Mouse (Mus musculus) adrenal gland, adult 8-10 months (tissue): ENCODE measurements around the gene Gm4187. TPM values are rescaled to one million over a fixed set of nuclear protein-coding genes. Genes with fewer than 3 reads are reported as not detected.
"Not testable (repeated sequence)": the region's sequence is repeated elsewhere in the genome, so short reads cannot be mapped to it uniquely, and the experiment has no call there.

ENCODE experiments used
- DNase-seq: peaks from one replicate; pipeline ENCODE4 v3.0.0; 2022
- total RNA-seq, 4 experiments: library from RNA; stranded (reverse); gene quantifications; 2 replicates each; pipeline ENCODE4 v1.2.4; 2022

Gene Gm4187
- total RNA-seq = not detected

DNA sequence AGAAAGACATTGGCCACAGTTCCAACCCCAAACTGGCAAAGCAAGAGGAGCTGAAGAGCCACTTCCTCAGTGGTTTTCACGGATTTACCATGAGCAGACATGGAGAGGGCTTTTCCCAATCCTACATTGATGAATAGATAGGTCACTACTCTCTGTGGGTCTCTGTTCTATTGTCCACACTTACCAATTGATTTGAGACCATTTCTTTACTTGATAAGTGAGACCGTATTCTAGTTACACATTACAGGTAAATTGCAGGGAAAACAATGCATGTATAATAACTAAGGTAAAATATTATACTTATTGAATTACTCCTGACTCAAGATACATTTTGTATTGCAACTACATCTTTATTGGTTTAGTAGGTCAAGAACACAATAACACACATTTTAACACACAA lies at the start of gene Gm4187:
TSS of gene Gm4187 (minus strand) at position 101 of the 400 bp plus-strand sequence.
- not testable (repeated sequence) for DNase-seq

- not testable (repeated sequence) for DNase-seq
Measured at GRCm38 (mm10) chr7:22370939-22371338, 41.4 kb upstream of the Gm4187 start, which contains the start of gene Gm8660. Gene Gm8660 (minus strand): TSS chr7:22371039.

Other genes with a start within 250 kb of the Gm4187 start
- not detected for gene Gm16451, start 211.5 kb downstream of the Gm4187 start, total RNA-seq
- not detected for gene Gm10666, start 195.0 kb downstream of the Gm4187 start, total RNA-seq
- gene Vmn1r142, start 165.7 kb downstream of the Gm4187 start, total RNA-seq = not detected
- gene Vmn1r143, start 140.3 kb downstream of the Gm4187 start, total RNA-seq = not detected
- gene Gm8653, start 128.5 kb downstream of the Gm4187 start, total RNA-seq = not detected
- not detected for gene Gm8453, start 100.2 kb downstream of the Gm4187 start, total RNA-seq
- not detected for gene Gm8660, start 41.3 kb upstream of the Gm4187 start, total RNA-seq
- gene Vmn1r148, start 83.9 kb upstream of the Gm4187 start, total RNA-seq = not detected
- not detected for gene Vmn1r149, start 108.5 kb upstream of the Gm4187 start, total RNA-seq
- not detected for gene Gm10665, start 134.4 kb upstream of the Gm4187 start, total RNA-seq
- not detected for gene Vmn1r151, start 170.0 kb upstream of the Gm4187 start, total RNA-seq
- gene Vmn1r152, start 193.2 kb upstream of the Gm4187 start, total RNA-seq = not detected
- gene Gm8677, start 205.2 kb upstream of the Gm4187 start, total RNA-seq = not detected
- not detected for gene Gm4201, start 235.6 kb upstream of the Gm4187 start, total RNA-seq